Comparison of ENCODE assay signal across 17 mouse cellular contexts in the genomic region with DNA sequence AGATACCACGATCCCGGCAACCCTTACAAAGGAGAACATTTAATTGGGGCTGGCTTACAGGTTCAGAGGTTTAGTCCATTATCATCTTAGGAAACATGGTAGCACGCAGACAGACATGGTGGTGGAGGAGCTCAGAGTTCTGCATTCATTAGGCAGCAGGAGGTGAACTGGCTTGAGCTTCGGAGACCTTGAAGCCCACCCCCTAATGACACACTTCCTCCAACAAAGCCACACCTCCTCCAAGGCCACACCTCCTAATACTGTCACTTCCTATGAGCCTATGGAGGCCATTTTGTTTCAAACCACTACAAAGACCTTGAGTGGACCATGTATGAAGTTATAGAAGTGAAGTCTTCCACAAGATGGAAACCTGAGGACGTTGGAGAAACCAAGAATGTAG. TPM values are rescaled to one million over a fixed set of nuclear protein-coding genes. Genes with fewer than 3 reads are reported as not detected.
DNase-seq lines count a peak whose midpoint lies in the region; ATAC-seq and TF ChIP-seq lines count a peak whose summit lies in the region.
"Had no signal": no experiment of that assay in that cellular context is flagged by ENCODE, and none has a peak within 500 bp of the region (broad histone marks: within the 10 kb centered on the region; RNA-seq: fewer than 3 reads in every experiment).

No protein-coding gene starts in this region.

- H3K4me2 ChIP-seq in forebrain, embryonic 13.5 days, result no peak overlapping the region
- no peak overlapping the region for H3K4me2 ChIP-seq in forebrain, embryonic 11.5 days (ENCODE audit: low read depth, low read length, severe bottlenecking)
- peak overlapping the region; percentile 7; the same call in 1 of the 2 replicates for H3K4me2 ChIP-seq in neural tube, embryonic 15.5 days
- 0 out of 2 replicates have a peak overlapping the region, but pooled peaks have one; percentile 9 for H3K4me2 ChIP-seq in midbrain, postnatal 0 days (ENCODE audit: low read depth, low read length, poor library complexity, severe bottlenecking)
- H3K4me2 ChIP-seq: embryonic facial prominence, embryonic 15.5 days; forebrain, embryonic 12.5 days had no signal

- H3K9ac ChIP-seq in forebrain, embryonic 13.5 days, result no peak overlapping the region
- no peak overlapping the region for H3K9ac ChIP-seq in forebrain, embryonic 11.5 days (ENCODE audit: low read length)
- H3K9ac ChIP-seq in neural tube, embryonic 15.5 days (replicated peaks), result no peak overlapping the region
- no peak overlapping the region for H3K9ac ChIP-seq in midbrain, postnatal 0 days (replicated peaks; ENCODE audit: low read length, poor library complexity, severe bottlenecking)
- H3K9ac ChIP-seq: embryonic facial prominence, embryonic 15.5 days; forebrain, embryonic 12.5 days had no signal

- no peaks in the 10 kb centered on the region; the same call in 1 of the 2 replicates for H3K36me3 ChIP-seq in forebrain, embryonic 13.5 days (ENCODE audit: poor library complexity, severe bottlenecking)
- no peaks in the 10 kb centered on the region for H3K36me3 ChIP-seq in forebrain, embryonic 11.5 days (ENCODE audit: control insufficient read depth, insufficient read depth, low read length)
- no peaks in the 10 kb centered on the region for H3K36me3 ChIP-seq in neural tube, embryonic 15.5 days
- no peaks in the 10 kb centered on the region for H3K36me3 ChIP-seq in midbrain, postnatal 0 days (ENCODE audit: insufficient read depth, low read length)

- H3K27ac ChIP-seq in forebrain, embryonic 13.5 days, result no peak overlapping the region
- H3K27ac ChIP-seq in forebrain, embryonic 11.5 days (ENCODE audit: low read depth, low read length), result no peak overlapping the region
- H3K27ac ChIP-seq in neural tube, embryonic 15.5 days (replicated peaks), result 0 out of 2 replicates have a peak overlapping the region, but pooled peaks have one; percentile 2
- H3K27ac ChIP-seq in midbrain, postnatal 0 days (ENCODE audit: low read depth, low read length), result no peak overlapping the region
- H3K27ac ChIP-seq: embryonic facial prominence, embryonic 15.5 days; forebrain, embryonic 12.5 days had no signal

- 0 out of 2 replicates have a peak overlapping the region, but pooled peaks have one; percentile 3 for H3K4me3 ChIP-seq in forebrain, embryonic 13.5 days
- no peak overlapping the region for H3K4me3 ChIP-seq in forebrain, embryonic 11.5 days (ENCODE audit: low read depth, low read length)
- no peak overlapping the region; the same call in 1 of the 2 replicates for H3K4me3 ChIP-seq in neural tube, embryonic 15.5 days (replicated peaks)
- peak overlapping the region; percentile 16 for H3K4me3 ChIP-seq in midbrain, postnatal 0 days (ENCODE audit: low read depth, low read length)
- H3K4me3 ChIP-seq: embryonic facial prominence, embryonic 15.5 days; forebrain, embryonic 12.5 days had no signal

- no peak for ATAC-seq in forebrain, embryonic 13.5 days
- no peak for ATAC-seq in forebrain, embryonic 11.5 days (replicated peaks; ENCODE audit: low FRiP score)
- no peak for ATAC-seq in neural tube, embryonic 15.5 days (ENCODE audit: low FRiP score)
- ATAC-seq in midbrain, postnatal 0 days (ENCODE audit: low FRiP score), result no peak
- ATAC-seq: intestine, postnatal 0 days had no signal

- H3K9me3 ChIP-seq in forebrain, embryonic 13.5 days (replicated peaks), result no peaks in the 10 kb centered on the region
- H3K9me3 ChIP-seq in forebrain, embryonic 11.5 days (ENCODE audit: control insufficient read depth, low read length), result no peaks in the 10 kb centered on the region
- no peaks in the 10 kb centered on the region for H3K9me3 ChIP-seq in neural tube, embryonic 15.5 days (replicated peaks)
- no peaks in the 10 kb centered on the region for H3K9me3 ChIP-seq in midbrain, postnatal 0 days (ENCODE audit: low read length)
- H3K9me3 ChIP-seq: embryonic facial prominence, embryonic 15.5 days; forebrain, embryonic 12.5 days had no signal

- WGBS in forebrain, embryonic 13.5 days, result 73% methylated on average over 5 of the region's 5 CpGs
- WGBS in forebrain, embryonic 11.5 days, result 62% methylated on average over 5 of the region's 5 CpGs
- 61% methylated on average over 5 of the region's 5 CpGs for WGBS in neural tube, embryonic 15.5 days
- WGBS in midbrain, postnatal 0 days, result 60% methylated on average over 5 of the region's 5 CpGs

- H3K4me1 ChIP-seq in forebrain, embryonic 13.5 days, result peaks cover 20% of the 10 kb centered on the region
- peaks cover 7% of the 10 kb centered on the region; the same call in 1 of the 2 replicates for H3K4me1 ChIP-seq in forebrain, embryonic 11.5 days (replicated peaks; ENCODE audit: control insufficient read depth, insufficient read depth, low read length)
- peaks cover 22% of the 10 kb centered on the region for H3K4me1 ChIP-seq in neural tube, embryonic 15.5 days
- peaks cover 8% of the 10 kb centered on the region; the same call in 1 of the 2 replicates for H3K4me1 ChIP-seq in midbrain, postnatal 0 days (ENCODE audit: insufficient read depth, low read length)

- no peak for DNase-seq in forebrain, embryonic 11.5 days (ENCODE audit: low spot score)
- DNase-seq in neural tube, embryonic 10.5 days (ENCODE audit: extremely low spot score, low spot score), result no peak
- DNase-seq in ZHBTc4 (ENCODE audit: low read depth, low spot score), result peak; percentile 97
- peak; percentile 55 for DNase-seq in midbrain, postnatal 0 days (ENCODE audit: low spot score)
- DNase-seq in heart, postnatal 4 days, result no peak
- no peak for DNase-seq in layer of hippocampus, adult 9-11 months
- DNase-seq: adrenal gland, adult 2 months; layer of hippocampus, postnatal 36 days; thymus, adult 18-20 months had no signal

- TF ChIP-seq CTCF in midbrain, postnatal 0 days (IDR thresholded peaks at IDR 0.05), result no peak

- no peaks in the 10 kb centered on the region for H3K27me3 ChIP-seq in forebrain, embryonic 13.5 days
- no peaks in the 10 kb centered on the region for H3K27me3 ChIP-seq in forebrain, embryonic 11.5 days (ENCODE audit: control insufficient read depth, insufficient read depth, low read length)
- no peaks in the 10 kb centered on the region for H3K27me3 ChIP-seq in neural tube, embryonic 15.5 days (replicated peaks)
- H3K27me3 ChIP-seq in midbrain, postnatal 0 days (ENCODE audit: insufficient read depth, low read length), result no peaks in the 10 kb centered on the region
- H3K27me3 ChIP-seq: embryonic facial prominence, embryonic 15.5 days had no signal

RNA-seq across cellular contexts. Expression of gene Zfp628, which starts 2.8 kb away (rescaled TPM):
- 4.3 and 4.5 TPM in 2 replicates for polyA plus RNA-seq in forebrain, embryonic 13.5 days (2015; fragmentation: Nextera tagmentation; extraction: Ambion mirVana)
- 4.8 and 5.0 TPM in 2 replicates for polyA plus RNA-seq in forebrain, embryonic 11.5 days (2014; fragmentation: Nextera tagmentation; extraction: Ambion mirVana)
- polyA plus RNA-seq in neural tube, embryonic 15.5 days (2015; fragmentation: Nextera tagmentation; extraction: Ambion mirVana), result 3.1 and 4.0 TPM in 2 replicates
- total RNA-seq in midbrain, postnatal 0 days (2014; rRNA removed), result 10.6 and 12.3 TPM in 2 replicates
- polyA plus RNA-seq in midbrain, postnatal 0 days (2015; fragmentation: Nextera tagmentation; extraction: Ambion mirVana), result 5.1 and 5.6 TPM in 2 replicates
- 10 to 100 TPM; 14.7 to 16.7 TPM for total RNA-seq in heart, postnatal 4 days (2021)

RNA-seq across cellular contexts. Expression of gene Gm36210, which starts 5.9 kb away (rescaled TPM):
- 0.26 and 0.45 TPM in 2 replicates for polyA plus RNA-seq in forebrain, embryonic 13.5 days (2015; fragmentation: Nextera tagmentation; extraction: Ambion mirVana)
- 0.56 and 0.59 TPM in 2 replicates for polyA plus RNA-seq in forebrain, embryonic 11.5 days (2014; fragmentation: Nextera tagmentation; extraction: Ambion mirVana)
- polyA plus RNA-seq in neural tube, embryonic 15.5 days (2015; fragmentation: Nextera tagmentation; extraction: Ambion mirVana), result 0.23 and 0.37 TPM in 2 replicates
- 0.57 TPM in 1 of 2 replicates, not detected in the other for total RNA-seq in midbrain, postnatal 0 days (2014; rRNA removed)
- polyA plus RNA-seq in midbrain, postnatal 0 days (2015; fragmentation: Nextera tagmentation; extraction: Ambion mirVana), result 0.32 and 0.43 TPM in 2 replicates
- not detected for total RNA-seq in heart, postnatal 4 days (2021)
- total RNA-seq: heart, postnatal 14 days had no signal
- polyA plus RNA-seq: adrenal gland, adult 2 months; embryonic facial prominence, embryonic 15.5 days; intestine, postnatal 0 days; limb, embryonic 11.5 days; liver, embryonic 16.5 days had no signal

RNA-seq across cellular contexts. Expression of gene Nat14, which starts 9.6 kb away (rescaled TPM):
- polyA plus RNA-seq in forebrain, embryonic 13.5 days (2015; fragmentation: Nextera tagmentation; extraction: Ambion mirVana), result 21.2 and 24.9 TPM in 2 replicates
- 10.8 and 12.6 TPM in 2 replicates for polyA plus RNA-seq in forebrain, embryonic 11.5 days (2014; fragmentation: Nextera tagmentation; extraction: Ambion mirVana)
- polyA plus RNA-seq in neural tube, embryonic 15.5 days (2015; fragmentation: Nextera tagmentation; extraction: Ambion mirVana), result 30.8 and 36.3 TPM in 2 replicates
- 44.8 and 49.7 TPM in 2 replicates for total RNA-seq in midbrain, postnatal 0 days (2014; rRNA removed)
- polyA plus RNA-seq in midbrain, postnatal 0 days (2015; fragmentation: Nextera tagmentation; extraction: Ambion mirVana), result 33.2 and 35.9 TPM in 2 replicates
- 1 to 10 TPM; 3.9 to 6.2 TPM for total RNA-seq in heart, postnatal 4 days (2021)

RNA-seq across cellular contexts. Expression of gene Ssc5d, which starts 13.3 kb away (rescaled TPM):
- 0.23 and 0.30 TPM in 2 replicates for polyA plus RNA-seq in forebrain, embryonic 13.5 days (2015; fragmentation: Nextera tagmentation; extraction: Ambion mirVana)
- 0.79 and 0.91 TPM in 2 replicates for polyA plus RNA-seq in forebrain, embryonic 11.5 days (2014; fragmentation: Nextera tagmentation; extraction: Ambion mirVana)
- 1.00 and 1.8 TPM in 2 replicates for polyA plus RNA-seq in neural tube, embryonic 15.5 days (2015; fragmentation: Nextera tagmentation; extraction: Ambion mirVana)
- 1.9 and 3.4 TPM in 2 replicates for total RNA-seq in midbrain, postnatal 0 days (2014; rRNA removed)
- polyA plus RNA-seq in midbrain, postnatal 0 days (2015; fragmentation: Nextera tagmentation; extraction: Ambion mirVana), result 1.2 and 1.6 TPM in 2 replicates
- 10 to 100 TPM in 1 of 2 experiments, 1 to 10 TPM in 1; 8.7 to 11.1 TPM for total RNA-seq in heart, postnatal 4 days (2021)

RNA-seq across cellular contexts. Expression of gene Isoc2a, which starts 35.3 kb away (rescaled TPM):
- polyA plus RNA-seq in forebrain, embryonic 13.5 days (2015; fragmentation: Nextera tagmentation; extraction: Ambion mirVana), result 0.63 and 0.77 TPM in 2 replicates
- polyA plus RNA-seq in forebrain, embryonic 11.5 days (2014; fragmentation: Nextera tagmentation; extraction: Ambion mirVana), result 0.69 and 0.75 TPM in 2 replicates
- 0.51 and 0.79 TPM in 2 replicates for polyA plus RNA-seq in neural tube, embryonic 15.5 days (2015; fragmentation: Nextera tagmentation; extraction: Ambion mirVana)
- 5.8 and 7.7 TPM in 2 replicates for total RNA-seq in midbrain, postnatal 0 days (2014; rRNA removed)
- 0.38 and 0.52 TPM in 2 replicates for polyA plus RNA-seq in midbrain, postnatal 0 days (2015; fragmentation: Nextera tagmentation; extraction: Ambion mirVana)
- 10 to 100 TPM; 14.7 to 15.5 TPM for total RNA-seq in heart, postnatal 4 days (2021)

Comparison
In these comparisons a context has a peak if more than half of its experiments do, and no peak if none do; other contexts are left out.
1. H3K4me3 ChIP-seq: peak in forebrain, embryonic 13.5 days (single experiment) and midbrain, postnatal 0 days (single experiment); none in forebrain, embryonic 11.5 days (single experiment) and neural tube, embryonic 15.5 days (single experiment).
2. H3K4me2 ChIP-seq: peak in neural tube, embryonic 15.5 days (single experiment) and midbrain, postnatal 0 days (single experiment); none in forebrain, embryonic 13.5 days (single experiment) and forebrain, embryonic 11.5 days (single experiment).
3. DNase-seq: peak in ZHBTc4 (single experiment) and midbrain, postnatal 0 days (single experiment); none in forebrain, embryonic 11.5 days (single experiment), neural tube, embryonic 10.5 days (single experiment), heart, postnatal 4 days (single experiment) and layer of hippocampus, adult 9-11 months (single experiment).